Mouse (Mus musculus) erythroblast, embryonic 14.5 days (primary cell): ENCODE data around the gene Taz. TPM values are rescaled to one million over a fixed set of nuclear protein-coding genes. Genes with fewer than 3 reads are reported as not detected.

Source experiments
- H3K27me3 ChIP-seq: 2 replicates; pipeline ENCODE4 v1.6.1; 2012; ENCODE audit warnings: inconsistent platforms; ENCODE audit not compliant: control insufficient read depth
- H3K36me3 ChIP-seq: 2 replicates; pipeline ENCODE4 v1.6.1; 2012; ENCODE audit warnings: mild to moderate bottlenecking, inconsistent platforms; ENCODE audit not compliant: control insufficient read depth
- H3K4me1 ChIP-seq: 2 replicates; pipeline ENCODE4 v1.6.1; 2012; ENCODE audit warnings: inconsistent platforms; ENCODE audit not compliant: control insufficient read depth
- H3K4me3 ChIP-seq: replicated peaks from 2 replicates; pipeline ENCODE3; 2012; ENCODE audit warnings: moderate library complexity, mild to moderate bottlenecking, inconsistent platforms
- H3K9me3 ChIP-seq: 2 replicates; pipeline ENCODE4 v1.6.1; 2012; ENCODE audit warnings: low read length, inconsistent platforms, mixed read lengths; ENCODE audit not compliant: control insufficient read depth
- GATA1 ChIP-seq: IDR thresholded peaks from 2 replicates; pipeline ENCODE4 v1.6.1; 2012; ENCODE audit warnings: low read length, inconsistent platforms, mixed read lengths
- TAL1 ChIP-seq: IDR thresholded peaks from 3 replicates; pipeline ENCODE4 v1.6.1; 2012; ENCODE audit warnings: low read length, inconsistent platforms, mixed read lengths
- polyA plus RNA-seq: library from polyadenylated mRNA; stranded (reverse); fragments of >175 nt; gene quantifications from 2 replicates; pipeline ENCODE4 v1.2.3, GENCODE M21; 2012

Taz gene
- 1.3 and 2.1 TPM in 2 replicates for polyA plus RNA-seq

GRCm38 (mm10) chrX:74281732-74282394 is at the start of gene Taz, which contains the start of gene Dnase1l1:
TSS of gene Taz (plus strand) at chrX:74281912.
TSS of gene Dnase1l1 (minus strand) at chrX:74282337.
- Histone ChIP-seq H3K27me3 (peaks cover 5% of the 10 kb centered on the region; the same call in 1 of the 2 replicates), H3K4me1 (peaks cover 42% of the 10 kb centered on the region), H3K36me3 (peaks cover 33% of the 10 kb centered on the region), H3K9me3 (peaks cover 4% of the 10 kb centered on the region; the same call in 1 of the 2 replicates), H3K4me3 (peak within 1 kb of the TSS; percentile 73)
- no peak for TF ChIP-seq TAL1

- TF ChIP-seq GATA1 (no peak), TAL1 (no peak)
- Histone ChIP-seq H3K27me3 (no peaks in the 10 kb centered on the region), H3K36me3 (peaks cover 27% of the 10 kb centered on the region)
Observed at GRCm38 (mm10) chrX:74233196-74233595, 48.5 kb upstream of the Taz start.

GRCm38 (mm10) chrX:74240332-74240731 is 41.4 kb upstream of the Taz start:
- TF ChIP-seq TAL1 (no peak), GATA1 (no peak)
- no peaks in the 10 kb centered on the region for H3K27me3 ChIP-seq
- peaks cover 22% of the 10 kb centered on the region for H3K4me1 ChIP-seq
- no peak overlapping the region for H3K4me3 ChIP-seq
- H3K9me3 ChIP-seq: no peaks in the 10 kb centered on the region
- H3K36me3 ChIP-seq: peaks cover 28% of the 10 kb centered on the region

More at GRCm38 (mm10) chrX:74233196-74233595, 48.5 kb upstream of the Taz start:
- Histone ChIP-seq H3K4me3 (no peak overlapping the region), H3K9me3 (no peaks in the 10 kb centered on the region), H3K4me1 (no peaks in the 10 kb centered on the region)

- H3K36me3 ChIP-seq: peaks cover 13% of the 10 kb centered on the region
- no peak overlapping the region for H3K4me3 ChIP-seq
- peaks cover 5% of the 10 kb centered on the region; the same call in 1 of the 2 replicates for H3K27me3 ChIP-seq
- TF ChIP-seq GATA1: no peak
- TF ChIP-seq TAL1: no peak
- peaks cover 5% of the 10 kb centered on the region for H3K9me3 ChIP-seq
- peaks cover 40% of the 10 kb centered on the region for H3K4me1 ChIP-seq
Observed at GRCm38 (mm10) chrX:74243396-74243795, 38.3 kb upstream of the Taz start.

GRCm38 (mm10) chrX:74243807-74244206 is 37.9 kb upstream of the Taz start:
- Histone ChIP-seq H3K9me3 (peaks cover 5% of the 10 kb centered on the region), H3K27me3 (peaks cover 5% of the 10 kb centered on the region; the same call in 1 of the 2 replicates), H3K36me3 (peaks cover 13% of the 10 kb centered on the region), H3K4me1 (peaks cover 41% of the 10 kb centered on the region), H3K4me3 (peak overlapping the region; percentile 7)
- TF ChIP-seq TAL1 (no peak), GATA1 (no peak)

GRCm38 (mm10) chrX:74244614-74245083 is 37.1 kb upstream of the Taz start:
- Histone ChIP-seq H3K27me3 (peaks cover 10% of the 10 kb centered on the region), H3K36me3 (peaks cover 10% of the 10 kb centered on the region), H3K4me1 (peaks cover 49% of the 10 kb centered on the region), H3K9me3 (peaks cover 5% of the 10 kb centered on the region), H3K4me3 (no peak overlapping the region)
- TF ChIP-seq TAL1: no peak
- no peak for TF ChIP-seq GATA1

- H3K36me3 ChIP-seq: peaks cover 7% of the 10 kb centered on the region
- peaks cover 14% of the 10 kb centered on the region for H3K27me3 ChIP-seq
- peaks cover 5% of the 10 kb centered on the region for H3K9me3 ChIP-seq
- TF ChIP-seq TAL1 (no peak), GATA1 (no peak)
- H3K4me1 ChIP-seq: peaks cover 52% of the 10 kb centered on the region
- H3K4me3 ChIP-seq: peak overlapping the region; percentile 10
Observed at GRCm38 (mm10) chrX:74245107-74245506, 36.6 kb upstream of the Taz start.

- TF ChIP-seq TAL1: no peak
- TF ChIP-seq GATA1: no peak
- Histone ChIP-seq H3K27me3 (peaks cover 17% of the 10 kb centered on the region), H3K9me3 (peaks cover 5% of the 10 kb centered on the region), H3K4me1 (peaks cover 52% of the 10 kb centered on the region), H3K36me3 (peaks cover 7% of the 10 kb centered on the region), H3K4me3 (peak overlapping the region; percentile 68)
Observed at GRCm38 (mm10) chrX:74245687-74246086, 36.0 kb upstream of the Taz start.

GRCm38 (mm10) chrX:74246213-74246681 is 35.5 kb upstream of the Taz start:
- peaks cover 5% of the 10 kb centered on the region for H3K9me3 ChIP-seq
- peaks cover 19% of the 10 kb centered on the region for H3K27me3 ChIP-seq
- peaks cover 52% of the 10 kb centered on the region for H3K4me1 ChIP-seq
- H3K36me3 ChIP-seq: peaks cover 4% of the 10 kb centered on the region
- H3K4me3 ChIP-seq: peak overlapping the region; percentile 68
- no peak for TF ChIP-seq GATA1
- no peak for TF ChIP-seq TAL1
